Mouse (Mus musculus) liver, embryonic 13.5 days (tissue): ENCODE results near the gene Hectd1. TPM values are rescaled to one million over a fixed set of nuclear protein-coding genes. Genes with fewer than 3 reads are reported as not detected.

Source experiments
- ATAC-seq: fragments of 200-750 bp; cut with Nextera tagmentation; 2 replicates; pipeline ENCODE4 v1.8.0; 2017; ENCODE audit warnings: low read depth, mild to moderate bottlenecking, moderate number of reproducible peaks, moderate library complexity
- DNase-seq: peaks from one replicate; pipeline ENCODE4 v3.0.0; 2022
- H3K27ac ChIP-seq: fragments of 300-500 bp; sonication (generic); 2 replicates; pipeline ENCODE4 v1.5.1; 2015; ENCODE audit warnings: moderate library complexity, mild to moderate bottlenecking, inconsistent platforms
- H3K27me3 ChIP-seq: fragments of 300-500 bp; sonication (generic); 2 replicates; pipeline ENCODE4 v1.6.1; 2015; ENCODE audit warnings: mild to moderate bottlenecking, inconsistent platforms
- H3K36me3 ChIP-seq: fragments of 300-500 bp; sonication (generic); 2 replicates; pipeline ENCODE4 v1.6.1; 2015; ENCODE audit warnings: mild to moderate bottlenecking, inconsistent platforms
- H3K4me1 ChIP-seq: fragments of 300-500 bp; sonication (generic); replicated peaks from 2 replicates; pipeline ENCODE4 v1.6.1; 2015; ENCODE audit warnings: inconsistent platforms
- H3K4me2 ChIP-seq: fragments of 300-500 bp; sonication (generic); 2 replicates; pipeline ENCODE4 v1.6.1; 2015; ENCODE audit warnings: inconsistent platforms, mild to moderate bottlenecking, moderate library complexity
- H3K4me3 ChIP-seq: fragments of 300-500 bp; sonication (generic); replicated peaks from 2 replicates; pipeline ENCODE4 v1.5.1; 2015; ENCODE audit warnings: mild to moderate bottlenecking, inconsistent platforms
- H3K9ac ChIP-seq: fragments of 300-500 bp; sonication (generic); 2 replicates; pipeline ENCODE4 v1.6.1; 2015; ENCODE audit warnings: mild to moderate bottlenecking, inconsistent platforms
- H3K9me3 ChIP-seq: fragments of 300-500 bp; sonication (generic); replicated peaks from 2 replicates; pipeline ENCODE4 v1.6.1; 2016; ENCODE audit warnings: inconsistent platforms
- WGBS: fragments of 180-500 bp; shearing (Covaris S2); methylation state at CpG from one replicate; pipeline ENCODE4 v1.1.7; 2015; ENCODE audit not compliant: insufficient replicate concordance; 5-methylcytosine and 5-hydroxymethylcytosine counted together
- polyA plus RNA-seq: library from polyadenylated mRNA; unstranded; fragments of >200 nt; fragmentation: Nextera tagmentation; extraction: Ambion mirVana; gene quantifications from 2 replicates; pipeline ENCODE4 v1.2.1, GENCODE M21; 2015

Hectd1 gene
- polyA plus RNA-seq, 1 experiment from 2014 or later: 29.6 TPM

- H3K4me1 ChIP-seq: no peaks in the 10 kb centered on the region
- DNase-seq (no peak), ATAC-seq (no peak)
- no peak overlapping the region for H3K9ac ChIP-seq
- H3K36me3 ChIP-seq: peaks cover 86% of the 10 kb centered on the region
- H3K9me3 ChIP-seq: no peaks in the 10 kb centered on the region
- no peak overlapping the region for H3K27ac ChIP-seq
- H3K27me3 ChIP-seq: no peaks in the 10 kb centered on the region
- H3K4me2 ChIP-seq: no peak overlapping the region
- H3K4me3 ChIP-seq: no peak overlapping the region
Measured at GRCm38 (mm10) chr12:51756599-51756961, 72.8 kb downstream of the Hectd1 start.

GRCm38 (mm10) chr12:51755938-51756598 lies 73.3 kb downstream of the Hectd1 start:
- no peak overlapping the region for H3K27ac ChIP-seq
- H3K4me2 ChIP-seq: no peak overlapping the region
- H3K9ac ChIP-seq: no peak overlapping the region
- no peaks in the 10 kb centered on the region for H3K27me3 ChIP-seq
- DNase-seq (no peak), ATAC-seq (no peak)
- 89% methylated on average over 12 of the region's 12 CpGs for WGBS
- no peaks in the 10 kb centered on the region for H3K4me1 ChIP-seq
- peaks cover 88% of the 10 kb centered on the region for H3K36me3 ChIP-seq
- no peak overlapping the region for H3K4me3 ChIP-seq
- no peaks in the 10 kb centered on the region for H3K9me3 ChIP-seq

- ATAC-seq (no peak), DNase-seq (no peak)
- Histone ChIP-seq H3K9ac (no peak overlapping the region), H3K4me1 (no peaks in the 10 kb centered on the region), H3K36me3 (peaks cover 92% of the 10 kb centered on the region), H3K27ac (no peak overlapping the region), H3K9me3 (no peaks in the 10 kb centered on the region), H3K4me3 (no peak overlapping the region), H3K4me2 (no peak overlapping the region), H3K27me3 (no peaks in the 10 kb centered on the region)
- WGBS: 78% methylated on average over 2 of the region's 2 CpGs
Measured at GRCm38 (mm10) chr12:51747348-51747747, 82.0 kb downstream of the Hectd1 start.

- no peaks in the 10 kb centered on the region for H3K9me3 ChIP-seq
- DNase-seq (no peak), ATAC-seq (no peak)
- H3K4me3 ChIP-seq: no peak overlapping the region
- H3K27me3 ChIP-seq: no peaks in the 10 kb centered on the region
- no peak overlapping the region for H3K4me2 ChIP-seq
- no peaks in the 10 kb centered on the region for H3K4me1 ChIP-seq
- H3K27ac ChIP-seq: no peak overlapping the region
- 86% methylated on average over 6 of the region's 6 CpGs for WGBS
- peaks cover 86% of the 10 kb centered on the region for H3K36me3 ChIP-seq
- no peak overlapping the region for H3K9ac ChIP-seq
Measured at GRCm38 (mm10) chr12:51744957-51745356, 84.4 kb downstream of the Hectd1 start.

- no peak overlapping the region for H3K4me2 ChIP-seq
- DNase-seq: no peak
- no peaks in the 10 kb centered on the region for H3K9me3 ChIP-seq
- no peak overlapping the region for H3K27ac ChIP-seq
- H3K4me1 ChIP-seq: no peaks in the 10 kb centered on the region
- WGBS: 70% methylated on average over 6 of the region's 6 CpGs
- no peak overlapping the region for H3K9ac ChIP-seq
- ATAC-seq: no peak
- H3K27me3 ChIP-seq: no peaks in the 10 kb centered on the region
- peaks cover 56% of the 10 kb centered on the region for H3K36me3 ChIP-seq
- no peak overlapping the region for H3K4me3 ChIP-seq
Measured at GRCm38 (mm10) chr12:51741690-51742089, 87.6 kb downstream of the Hectd1 start.

- H3K27ac ChIP-seq: no peak overlapping the region
- peaks cover 12% of the 10 kb centered on the region; the same call in 1 of the 2 replicates for H3K36me3 ChIP-seq
- no peak for ATAC-seq
- no peak overlapping the region for H3K9ac ChIP-seq
- no peaks in the 10 kb centered on the region for H3K4me1 ChIP-seq
- H3K4me3 ChIP-seq: no peak overlapping the region
- no peak overlapping the region for H3K4me2 ChIP-seq
- H3K27me3 ChIP-seq: no peaks in the 10 kb centered on the region
- no peak for DNase-seq
- WGBS: 81% methylated on average over 1 of the region's 1 CpGs
- no peaks in the 10 kb centered on the region for H3K9me3 ChIP-seq
Measured at GRCm38 (mm10) chr12:51736807-51737206, 92.5 kb downstream of the Hectd1 start.

GRCm38 (mm10) chr12:51736381-51736780 lies 93.0 kb downstream of the Hectd1 start:
- H3K36me3 ChIP-seq: peaks cover 8% of the 10 kb centered on the region; the same call in 1 of the 2 replicates
- WGBS: 62% methylated on average over 3 of the region's 3 CpGs
- no peak overlapping the region for H3K27ac ChIP-seq
- no peaks in the 10 kb centered on the region for H3K27me3 ChIP-seq
- H3K9ac ChIP-seq: no peak overlapping the region
- H3K4me2 ChIP-seq: no peak overlapping the region
- H3K4me1 ChIP-seq: no peaks in the 10 kb centered on the region
- ATAC-seq: no peak
- no peaks in the 10 kb centered on the region for H3K9me3 ChIP-seq
- DNase-seq: no peak
- no peak overlapping the region for H3K4me3 ChIP-seq

- 63% methylated on average over 7 of the region's 7 CpGs for WGBS
- no peak for DNase-seq
- H3K27ac ChIP-seq: no peak overlapping the region
Measured at GRCm38 (mm10) chr12:51735840-51736271, 93.5 kb downstream of the Hectd1 start.

GRCm38 (mm10) chr12:51734605-51735211 lies 94.6 kb downstream of the Hectd1 start:
- H3K27ac ChIP-seq: no peak overlapping the region

More at GRCm38 (mm10) chr12:51735840-51736271, 93.5 kb downstream of the Hectd1 start:
- no peak overlapping the region for H3K9ac ChIP-seq
- no peaks in the 10 kb centered on the region for H3K9me3 ChIP-seq
- H3K36me3 ChIP-seq: peaks cover 3% of the 10 kb centered on the region; the same call in 1 of the 2 replicates
- no peak for ATAC-seq
- no peak overlapping the region for H3K4me3 ChIP-seq
- H3K4me2 ChIP-seq: no peak overlapping the region
- no peaks in the 10 kb centered on the region for H3K27me3 ChIP-seq
- no peaks in the 10 kb centered on the region for H3K4me1 ChIP-seq

GRCm38 (mm10) chr12:51729827-51730226 lies 99.5 kb downstream of the Hectd1 start:
- no peaks in the 10 kb centered on the region for H3K9me3 ChIP-seq
- H3K4me3 ChIP-seq: no peak overlapping the region
- no peak overlapping the region for H3K4me2 ChIP-seq
- DNase-seq (no peak), ATAC-seq (no peak)
- H3K9ac ChIP-seq: no peak overlapping the region
- peaks cover 3% of the 10 kb centered on the region; the same call in 1 of the 2 replicates for H3K36me3 ChIP-seq
- no peaks in the 10 kb centered on the region for H3K27me3 ChIP-seq
- WGBS: 87% methylated on average over 9 of the region's 9 CpGs
- no peaks in the 10 kb centered on the region for H3K4me1 ChIP-seq
- H3K27ac ChIP-seq: peak overlapping the region; percentile 11

More at GRCm38 (mm10) chr12:51734605-51735211, 94.6 kb downstream of the Hectd1 start:
- DNase-seq (no peak), ATAC-seq (no peak)
- no peak overlapping the region for H3K4me3 ChIP-seq
- no peaks in the 10 kb centered on the region for H3K9me3 ChIP-seq
- no peak overlapping the region for H3K4me2 ChIP-seq
- no peaks in the 10 kb centered on the region for H3K4me1 ChIP-seq
- peaks cover 3% of the 10 kb centered on the region; the same call in 1 of the 2 replicates for H3K36me3 ChIP-seq
- 77% methylated on average over 14 of the region's 14 CpGs for WGBS
- no peak overlapping the region for H3K9ac ChIP-seq
- no peaks in the 10 kb centered on the region for H3K27me3 ChIP-seq

GRCm38 (mm10) chr12:51729058-51729457 lies 100.3 kb downstream of the Hectd1 start:
- no peak for ATAC-seq
- Histone ChIP-seq H3K27ac (peak overlapping the region; percentile 25; the same call in 1 of the 2 replicates), H3K9me3 (no peaks in the 10 kb centered on the region)

GRCm38 (mm10) chr12:51721836-51722235 lies 107.5 kb downstream of the Hectd1 start:
- peaks cover 7% of the 10 kb centered on the region; the same call in 1 of the 2 replicates for H3K36me3 ChIP-seq
- H3K4me1 ChIP-seq: peaks cover 10% of the 10 kb centered on the region
- no peak overlapping the region for H3K9ac ChIP-seq
- DNase-seq: no peak
- WGBS: 74% methylated on average over 8 of the region's 8 CpGs
- no peak overlapping the region for H3K4me3 ChIP-seq
- H3K9me3 ChIP-seq: no peaks in the 10 kb centered on the region
- no peak for ATAC-seq
- H3K27ac ChIP-seq: no peak overlapping the region
- no peak overlapping the region for H3K4me2 ChIP-seq
- no peaks in the 10 kb centered on the region for H3K27me3 ChIP-seq

More at GRCm38 (mm10) chr12:51729058-51729457, 100.3 kb downstream of the Hectd1 start:
- H3K9ac ChIP-seq: no peak overlapping the region
- H3K36me3 ChIP-seq: peaks cover 3% of the 10 kb centered on the region; the same call in 1 of the 2 replicates
- DNase-seq: no peak
- no peak overlapping the region for H3K4me3 ChIP-seq
- WGBS: 47% methylated on average over 11 of the region's 11 CpGs
- no peaks in the 10 kb centered on the region for H3K27me3 ChIP-seq
- no peaks in the 10 kb centered on the region for H3K4me1 ChIP-seq
- no peak overlapping the region for H3K4me2 ChIP-seq
